ENCODE assay signal across 8 mouse cellular contexts in the genomic region with DNA sequence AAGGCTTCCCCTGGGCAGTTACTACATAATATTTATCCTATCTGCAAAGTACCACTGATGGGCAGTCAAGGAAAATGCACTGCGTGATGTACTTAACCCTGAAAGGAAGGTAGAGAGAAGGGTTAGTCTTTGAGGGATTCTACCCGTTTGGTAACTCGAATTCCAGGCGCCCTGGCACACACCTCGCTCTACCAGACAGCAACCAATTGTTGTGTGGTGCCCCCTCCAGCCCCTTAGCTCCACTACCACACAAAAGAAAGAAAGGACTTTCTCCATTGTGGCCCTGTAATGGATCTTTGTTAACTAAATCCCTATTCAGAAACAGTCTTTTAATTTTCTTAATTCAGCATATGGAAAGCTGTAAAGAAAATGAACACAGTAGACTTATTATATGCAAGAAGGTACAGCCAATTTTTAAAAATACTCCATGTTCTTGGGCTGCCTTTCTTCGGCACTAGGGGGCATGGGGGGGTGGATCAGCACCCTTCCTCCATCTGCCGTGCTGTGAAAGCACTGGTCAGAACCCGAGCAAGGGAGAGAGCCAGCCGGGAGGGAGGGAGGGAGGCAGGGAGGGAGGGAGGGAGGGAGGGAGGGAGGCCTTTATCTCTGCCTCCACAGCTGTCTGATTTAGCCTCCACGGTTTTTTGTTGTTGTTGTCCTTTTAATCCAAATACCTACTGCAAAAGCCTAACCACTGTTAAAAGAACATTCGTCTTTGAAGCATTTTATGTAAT. TPM values are rescaled to one million over a fixed set of nuclear protein-coding genes. Genes with fewer than 3 reads are reported as not detected.
DNase-seq lines count a peak whose midpoint lies in the region; ATAC-seq lines count a peak whose summit lies in the region.

No protein-coding gene starts in this region.

- H3K9me3 ChIP-seq in forebrain, embryonic 14.5 days (replicated peaks; ENCODE audit: control insufficient read depth, low read length): no peaks in the 10 kb centered on the region
- H3K9me3 ChIP-seq in hindbrain, embryonic 10.5 days: 0 out of 2 replicates have a peak, but pooled peaks cover 3% of the 10 kb centered on the region
- no peaks in the 10 kb centered on the region for H3K9me3 ChIP-seq in limb, embryonic 10.5 days (replicated peaks)

- H3K4me2 ChIP-seq in forebrain, embryonic 14.5 days (ENCODE audit: low read length): peak overlapping the region; percentile 92

- no peaks in the 10 kb centered on the region for H3K27me3 ChIP-seq in forebrain, embryonic 14.5 days (replicated peaks; ENCODE audit: control insufficient read depth, insufficient read depth, low read length)
- H3K27me3 ChIP-seq in hindbrain, embryonic 10.5 days (ENCODE audit: insufficient read depth, poor library complexity, severe bottlenecking): no peaks in the 10 kb centered on the region
- no peaks in the 10 kb centered on the region for H3K27me3 ChIP-seq in limb, embryonic 10.5 days (ENCODE audit: low read depth, poor library complexity, severe bottlenecking)

- ATAC-seq in forebrain, embryonic 14.5 days: peak; percentile 35; the same call in 1 of the 2 replicates
- peak; percentile 74 for ATAC-seq in megakaryocyte-erythroid progenitor cell, adult 5-6 weeks (replicated peaks; ENCODE audit: low FRiP score, low TSS enrichment, poor library complexity, severe bottlenecking)

- peaks cover 15% of the 10 kb centered on the region for H3K4me1 ChIP-seq in forebrain, embryonic 14.5 days (ENCODE audit: control insufficient read depth, insufficient read depth, low read length)
- H3K4me1 ChIP-seq in hindbrain, embryonic 10.5 days (replicated peaks): peaks cover 60% of the 10 kb centered on the region
- peaks cover 40% of the 10 kb centered on the region for H3K4me1 ChIP-seq in limb, embryonic 10.5 days

- H3K4me3 ChIP-seq in forebrain, embryonic 14.5 days (ENCODE audit: low read depth, low read length): peak overlapping the region; percentile 84
- H3K4me3 ChIP-seq in hindbrain, embryonic 10.5 days: peak overlapping the region; percentile 99
- H3K4me3 ChIP-seq in limb, embryonic 10.5 days: peak overlapping the region; percentile 98

- DNase-seq in NIH3T3 (ENCODE audit: low read depth): peak; percentile 86
- peak; percentile 69 to 77 for DNase-seq in cerebellum, adult 18-20 months
- peak; percentile 82 for DNase-seq in forebrain, embryonic 14.5 days (ENCODE audit: low spot score)
- peak; percentile 67 for DNase-seq in hindbrain, embryonic 10.5 days (ENCODE audit: low spot score)
- DNase-seq in limb, embryonic 10.5 days (ENCODE audit: low spot score): peak; percentile 54
- DNase-seq in right cerebral cortex, postnatal 36 days (ENCODE audit: low spot score in 2 of 2): peak; percentile 57 to 72
- no peak for DNase-seq in urinary bladder, postnatal 10 days (ENCODE audit: low spot score)

- no peaks in the 10 kb centered on the region for H3K36me3 ChIP-seq in forebrain, embryonic 14.5 days (ENCODE audit: control insufficient read depth, insufficient read depth, low read length)
- peaks cover 8% of the 10 kb centered on the region for H3K36me3 ChIP-seq in hindbrain, embryonic 10.5 days
- peaks cover 7% of the 10 kb centered on the region for H3K36me3 ChIP-seq in limb, embryonic 10.5 days

- 4% methylated on average over 10 of the region's 11 CpGs for WGBS in forebrain, embryonic 14.5 days
- WGBS in hindbrain, embryonic 10.5 days: 9% methylated on average over 11 of the region's 11 CpGs
- WGBS in limb, embryonic 10.5 days: 39% methylated on average over 9 of the region's 11 CpGs

- H3K27ac ChIP-seq in forebrain, embryonic 14.5 days (ENCODE audit: low read depth, low read length): peak overlapping the region; percentile 91
- peak overlapping the region; percentile 96 for H3K27ac ChIP-seq in hindbrain, embryonic 10.5 days
- H3K27ac ChIP-seq in limb, embryonic 10.5 days: no peak overlapping the region

- H3K9ac ChIP-seq in forebrain, embryonic 14.5 days (ENCODE audit: low read length): peak overlapping the region; percentile 92

RNA-seq across cellular contexts. Expression of a gene that starts 3.3 kb away (rescaled TPM):
- 10.7 and 14.0 TPM in 2 replicates for polyA plus RNA-seq in forebrain, embryonic 14.5 days (2014; fragmentation: Nextera tagmentation; extraction: Ambion mirVana)
- 12.8 and 14.2 TPM in 2 replicates for polyA plus RNA-seq in hindbrain, embryonic 10.5 days (2016; fragmentation: Nextera tagmentation; extraction: Ambion mirVana)
- polyA plus RNA-seq in limb, embryonic 10.5 days (2016; fragmentation: Nextera tagmentation; extraction: Ambion mirVana): 11.5 TPM in 2 replicates
- 64.2 and 81.5 TPM in 2 replicates for total RNA-seq in megakaryocyte-erythroid progenitor cell, adult 5-6 weeks (2014; fragmentation: Nextera tagmentation)
- total RNA-seq in megakaryocyte-erythroid progenitor cell, adult 5-6 weeks (2017): 21.1 and 40.5 TPM in 2 replicates
